In the genomic region with DNA sequence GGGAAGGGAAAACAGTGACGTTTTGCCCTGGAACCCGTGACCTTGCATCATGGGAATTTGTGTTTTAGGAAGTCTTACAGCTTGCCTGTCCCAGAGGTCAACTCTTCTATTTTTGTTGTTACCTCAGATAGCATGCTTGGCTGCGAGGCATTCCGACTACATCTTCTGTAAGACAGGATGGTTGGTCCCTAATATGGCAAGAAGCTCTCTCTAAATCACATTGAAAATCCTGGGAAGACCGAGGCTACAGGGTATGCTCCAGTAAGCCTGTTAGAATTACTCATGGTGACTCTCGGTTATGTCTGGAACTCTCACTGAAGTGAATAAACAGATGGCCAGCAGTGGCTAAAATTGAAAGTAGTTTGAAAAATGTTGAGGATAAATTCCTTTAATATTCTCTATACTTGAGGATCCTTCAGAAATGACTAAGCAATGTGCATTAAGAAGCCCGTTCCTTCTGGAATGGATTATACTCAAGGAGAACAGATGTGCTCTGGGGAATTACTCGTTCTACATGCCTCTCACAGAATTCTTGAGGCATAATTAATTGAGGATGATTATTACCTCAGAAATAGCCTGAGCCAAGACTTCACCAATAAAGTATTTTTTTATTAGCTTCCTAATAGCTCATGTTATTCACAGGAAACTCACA, we compare ENCODE assay signal across 15 mouse cellular contexts. TPM values are rescaled to one million over a fixed set of nuclear protein-coding genes. Genes with fewer than 3 reads are reported as not detected.
DNase-seq lines count a peak whose midpoint lies in the region; ATAC-seq and TF ChIP-seq lines count a peak whose summit lies in the region.
"Had no signal": no experiment of that assay in that cellular context is flagged by ENCODE, and none has a peak within 500 bp of the region (broad histone marks: within the 10 kb centered on the region; RNA-seq: fewer than 3 reads in every experiment).

No protein-coding gene starts in this region.

- no peak overlapping the region for H3K9ac ChIP-seq in limb, embryonic 14.5 days (ENCODE audit: low read depth, low read length, severe bottlenecking)
- H3K9ac ChIP-seq: liver, embryonic 15.5 days; midbrain, embryonic 12.5 days had no signal

- peak; percentile 67; the same call in 1 of the 2 replicates for ATAC-seq in limb, embryonic 14.5 days (ENCODE audit: low FRiP score, low read depth)
- ATAC-seq: forebrain, embryonic 14.5 days had no signal

- no peak overlapping the region; the same call in 1 of the 2 replicates for H3K27ac ChIP-seq in limb, embryonic 14.5 days (replicated peaks; ENCODE audit: low read depth, low read length)
- no peak overlapping the region; the same call in 1 of the 2 replicates for H3K27ac ChIP-seq in kidney, adult 2 months (ENCODE audit: insufficient read depth, low read depth, low read length)
- H3K27ac ChIP-seq: liver, embryonic 15.5 days; midbrain, embryonic 12.5 days had no signal

- no peak for TF ChIP-seq CTCF in kidney, adult 2 months (conservative IDR thresholded peaks at IDR 0.05; ENCODE audit: insufficient read depth, insufficient read length, low read depth, low read length)

- no peak overlapping the region for H3K4me3 ChIP-seq in limb, embryonic 14.5 days (replicated peaks; ENCODE audit: low read length)
- no peak overlapping the region for H3K4me3 ChIP-seq in kidney, adult 2 months (ENCODE audit: insufficient read depth, low read depth, low read length)
- H3K4me3 ChIP-seq: liver, embryonic 15.5 days; midbrain, embryonic 12.5 days had no signal

- H3K4me1 ChIP-seq in limb, embryonic 14.5 days (ENCODE audit: control insufficient read depth, insufficient read depth, low read length) = peaks cover 8% of the 10 kb centered on the region
- no peaks in the 10 kb centered on the region for H3K4me1 ChIP-seq in kidney, adult 2 months (ENCODE audit: control insufficient read depth, insufficient read depth, low read length)
- H3K4me1 ChIP-seq: liver, embryonic 15.5 days; midbrain, embryonic 12.5 days had no signal

- 0 out of 2 replicates have a peak overlapping the region, but pooled peaks have one; percentile 8 for H3K4me2 ChIP-seq in limb, embryonic 14.5 days (replicated peaks; ENCODE audit: low read depth, low read length, severe bottlenecking)
- H3K4me2 ChIP-seq: liver, embryonic 15.5 days; midbrain, embryonic 12.5 days had no signal

- peak; percentile 54 to 56 for DNase-seq in heart, adult 9 months (ENCODE audit: low spot score in 2 of 2)
- no peak for DNase-seq in heart, postnatal 4 days
- DNase-seq in 3T3-L1 (ENCODE audit: low read depth, low spot score) = peak; percentile 61
- DNase-seq in ES-CJ7 (ENCODE audit: low read depth, low spot score) = peak; percentile 1
- peak; percentile 83 for DNase-seq in limb, embryonic 14.5 days (ENCODE audit: low spot score)
- DNase-seq in kidney, adult 2 months = no peak
- no peak for DNase-seq in embryo, embryonic 10.5 days (ENCODE audit: low spot score)
- DNase-seq: adrenal gland, adult 2 months; cerebellum, adult 18-20 months; layer of hippocampus, postnatal 36 days; thymus, adult 2 months had no signal

- TF ChIP-seq POLR2A in limb, embryonic 14.5 days (IDR thresholded peaks at IDR 0.05; ENCODE audit: borderline replicate concordance, extremely low read depth, insufficient read depth, insufficient read length) = no peak
- TF ChIP-seq POLR2A in kidney, adult 2 months (IDR thresholded peaks at IDR 0.05; ENCODE audit: low read depth, low read length) = no peak

- H3K36me3 ChIP-seq in limb, embryonic 14.5 days (ENCODE audit: control insufficient read depth, insufficient read depth, low read length) = no peaks in the 10 kb centered on the region
- H3K36me3 ChIP-seq in kidney, adult 2 months (ENCODE audit: control insufficient read depth, insufficient read depth, low read length) = no peaks in the 10 kb centered on the region
- H3K36me3 ChIP-seq: liver, embryonic 15.5 days; midbrain, embryonic 12.5 days had no signal

- no peaks in the 10 kb centered on the region for H3K27me3 ChIP-seq in limb, embryonic 14.5 days (ENCODE audit: control insufficient read depth, insufficient read depth, low read length)
- no peaks in the 10 kb centered on the region for H3K27me3 ChIP-seq in kidney, adult 2 months (replicated peaks; ENCODE audit: control insufficient read depth, insufficient read depth, low read length)
- H3K27me3 ChIP-seq: midbrain, embryonic 12.5 days had no signal

- 46% methylated on average over 8 of the region's 8 CpGs for WGBS in limb, embryonic 14.5 days
- 47% methylated on average over 8 of the region's 8 CpGs for WGBS in kidney, adult 2 months

- H3K9me3 ChIP-seq in limb, embryonic 14.5 days (ENCODE audit: control insufficient read depth, low read length) = no peaks in the 10 kb centered on the region
- H3K9me3 ChIP-seq: liver, embryonic 15.5 days; midbrain, embryonic 12.5 days had no signal

RNA-seq across cellular contexts. Expression of a gene that starts 31.5 kb away (rescaled TPM):
- total RNA-seq in heart, postnatal 4 days (2021) = under 1 TPM in 1 of 2 experiments, not detected in 1; 0.11 TPM
- polyA plus RNA-seq in limb, embryonic 14.5 days (2012; rRNA removed) = 0.70 and 0.88 TPM in 2 replicates
- polyA plus RNA-seq in limb, embryonic 14.5 days (2014; fragmentation: Nextera tagmentation; extraction: Ambion mirVana) = 0.70 and 1.1 TPM in 2 replicates
- 0.03 TPM in 1 of 2 replicates, not detected in the other for polyA plus RNA-seq in kidney, adult 2 months (2012; rRNA removed)
- total RNA-seq: adrenal gland, adult 2 months; layer of hippocampus, postnatal 36 days; left cerebral cortex, postnatal 36 days had no signal
- polyA plus RNA-seq: adrenal gland, adult 2 months had no signal

Comparison
In these comparisons a context has a peak if more than half of its experiments do, and no peak if none do; other contexts are left out.
1. DNase-seq: peak in heart, adult 9 months (2 of 2), 3T3-L1 (single experiment), ES-CJ7 (single experiment) and limb, embryonic 14.5 days (single experiment); none in heart, postnatal 4 days (single experiment), kidney, adult 2 months (single experiment) and embryo, embryonic 10.5 days (single experiment).